In genomic region chr16:72218021-72218420, GRCm38 (mm10) we compare ENCODE assay signal across 10 mouse cellular contexts.
DNase-seq lines count a peak whose midpoint lies in the region; ATAC-seq lines count a peak whose summit lies in the region.
"Had no signal": no experiment of that assay in that cellular context is flagged by ENCODE, and none has a peak within 500 bp of the region (broad histone marks: within the 10 kb centered on the region; RNA-seq: fewer than 3 reads in every experiment).

No protein-coding gene starts in this region.

- no peak overlapping the region for H3K4me2 ChIP-seq in forebrain, embryonic 14.5 days (ENCODE audit: low read length)
- no peak overlapping the region for H3K4me2 ChIP-seq in forebrain, embryonic 15.5 days (replicated peaks)

- no peaks in the 10 kb centered on the region for H3K27me3 ChIP-seq in forebrain, embryonic 14.5 days (replicated peaks; ENCODE audit: control insufficient read depth, insufficient read depth, low read length)
- H3K27me3 ChIP-seq in forebrain, embryonic 15.5 days, result no peaks in the 10 kb centered on the region

- 0 out of 2 replicates have a peak, but pooled peaks have one; percentile 8 for ATAC-seq in forebrain, embryonic 14.5 days
- ATAC-seq in forebrain, embryonic 15.5 days (replicated peaks), result no peak

- no peak overlapping the region for H3K27ac ChIP-seq in forebrain, embryonic 14.5 days (ENCODE audit: low read depth, low read length)
- no peak overlapping the region for H3K27ac ChIP-seq in forebrain, embryonic 15.5 days (replicated peaks)

- peak; percentile 86 for DNase-seq in forebrain, embryonic 14.5 days (ENCODE audit: low spot score)
- peak; percentile 23 to 47 for DNase-seq in left cerebral cortex, postnatal 25 days (ENCODE audit: low spot score in 2 of 2)
- no peak for DNase-seq in left cerebral cortex, postnatal 4 days
- DNase-seq in Muller cell, postnatal 12 days (ENCODE audit: inconsistent ontology term), result peak; percentile 29
- peak; percentile 48 for DNase-seq in induced T-regulatory cell, adult 2 months (ENCODE audit: low read depth)
- no peak for DNase-seq in B cell, adult 2 months
- no peak for DNase-seq in urinary bladder, postnatal 4 days (ENCODE audit: low spot score in 2 of 2)
- DNase-seq: cerebellum, adult 11 months; layer of hippocampus, postnatal 36 days had no signal

- intact Hi-C loops in left cerebral cortex, postnatal 25 days (cut with DNase I), result loop anchor here (5.0 to 10.0 kb wide), 2 partner anchors 397 to 764 kb away; no protein-coding TSS in a partner anchor
- intact Hi-C loops in left cerebral cortex, postnatal 4 days (cut with DNase I), result loop anchor here (5.0 kb wide), 1 partner anchor 759 kb away; no protein-coding TSS in a partner anchor

- WGBS in forebrain, embryonic 14.5 days, result 5% methylated on average over 3 of the region's 3 CpGs
- WGBS in forebrain, embryonic 15.5 days, result 1% methylated on average over 3 of the region's 3 CpGs

- no peak overlapping the region for H3K4me3 ChIP-seq in forebrain, embryonic 14.5 days (ENCODE audit: low read depth, low read length)
- H3K4me3 ChIP-seq in forebrain, embryonic 15.5 days, result no peak overlapping the region

- H3K36me3 ChIP-seq in forebrain, embryonic 14.5 days (ENCODE audit: control insufficient read depth, insufficient read depth, low read length), result no peaks in the 10 kb centered on the region
- no peaks in the 10 kb centered on the region for H3K36me3 ChIP-seq in forebrain, embryonic 15.5 days

- H3K9me3 ChIP-seq in forebrain, embryonic 14.5 days (replicated peaks; ENCODE audit: control insufficient read depth, low read length), result no peaks in the 10 kb centered on the region
- no peaks in the 10 kb centered on the region for H3K9me3 ChIP-seq in forebrain, embryonic 15.5 days

- H3K4me1 ChIP-seq in forebrain, embryonic 14.5 days (ENCODE audit: control insufficient read depth, insufficient read depth, low read length), result no peaks in the 10 kb centered on the region
- peaks cover 21% of the 10 kb centered on the region for H3K4me1 ChIP-seq in forebrain, embryonic 15.5 days

- no peak overlapping the region for H3K9ac ChIP-seq in forebrain, embryonic 14.5 days (ENCODE audit: low read length)
- H3K9ac ChIP-seq in forebrain, embryonic 15.5 days (replicated peaks), result no peak overlapping the region

Comparison
In these comparisons a context has a peak if more than half of its experiments do, and no peak if none do; other contexts are left out.
1. DNase-seq: peak in forebrain, embryonic 14.5 days (single experiment), left cerebral cortex, postnatal 25 days (2 of 2), Muller cell, postnatal 12 days (single experiment) and induced T-regulatory cell, adult 2 months (single experiment); none in left cerebral cortex, postnatal 4 days (single experiment), B cell, adult 2 months (0 of 2) and urinary bladder, postnatal 4 days (0 of 2).